Mouse (Mus musculus) heart, adult 2 months (tissue): ENCODE results near the gene 4921504E06Rik.

ENCODE experiments used
- EP300 ChIP-seq: fragments of 200-500 bp; IDR thresholded peaks from 2 replicates; pipeline ENCODE4 v1.6.1; 2011; ENCODE audit warnings: low read depth, low read length, control low read depth; ENCODE audit not compliant: insufficient read depth
- POLR2A ChIP-seq: fragments of 200-500 bp; IDR thresholded peaks from 2 replicates; pipeline ENCODE4 v1.6.1; 2011; ENCODE audit warnings: mild to moderate bottlenecking, low read depth, low read length, control low read depth; ENCODE audit not compliant: insufficient read depth

GRCm38 (mm10) chr2:19461940-19462339 is 91.8 kb downstream of the 4921504E06Rik start:
- TF ChIP-seq POLR2A, result no peak
- TF ChIP-seq EP300, result no peak
